Mouse (Mus musculus): ENCODE results near the gene Tfap2b. TPM values are rescaled to one million over a fixed set of nuclear protein-coding genes. Genes with fewer than 3 reads are reported as not detected.

Gene Tfap2b
- not detected in 2 replicates for polyA plus RNA-seq (2015; fragmentation: Nextera tagmentation; extraction: Ambion mirVana)

GRCm38 (mm10) chr1:19208641-19209358, at the start of gene Tfap2b:
Gene Tfap2b (plus strand): TSS chr1:19208914.

Other genes starting within 250 kb of the Tfap2b start
- not detected in 2 replicates for gene Tfap2d, start 105.9 kb upstream of the Tfap2b start, polyA plus RNA-seq (2015; fragmentation: Nextera tagmentation; extraction: Ambion mirVana)